9 mouse cellular contexts compared by ENCODE assay signal in genomic region chr6:114876546-114876945, GRCm38 (mm10).
DNase-seq lines count a peak whose midpoint lies in the region; ATAC-seq lines count a peak whose summit lies in the region.
"Had no signal": no experiment of that assay in that cellular context is flagged by ENCODE, and none has a peak within 500 bp of the region (broad histone marks: within the 10 kb centered on the region; RNA-seq: fewer than 3 reads in every experiment).

No protein-coding gene starts in this region.

- no peak for ATAC-seq in heart, embryonic 11.5 days (replicated peaks; ENCODE audit: insufficient number of reproducible peaks, low FRiP score, low TSS enrichment)
- ATAC-seq in embryonic facial prominence, embryonic 11.5 days (replicated peaks; ENCODE audit: insufficient number of reproducible peaks, low FRiP score, low TSS enrichment, low read depth) = no peak
- no peak for ATAC-seq in intestine, embryonic 14.5 days (replicated peaks; ENCODE audit: low FRiP score, low TSS enrichment, low read depth)
- no peak for ATAC-seq in liver, embryonic 16.5 days (ENCODE audit: low read depth)
- ATAC-seq in cerebellum, adult (ENCODE audit: insufficient number of reproducible peaks, low FRiP score, low TSS enrichment) = no peak

- no peak overlapping the region for H3K4me2 ChIP-seq in heart, embryonic 11.5 days
- H3K4me2 ChIP-seq in embryonic facial prominence, embryonic 11.5 days (ENCODE audit: low read depth, low read length) = no peak overlapping the region
- H3K4me2 ChIP-seq in intestine, embryonic 14.5 days (ENCODE audit: low read length) = no peak overlapping the region
- no peak overlapping the region for H3K4me2 ChIP-seq in liver, embryonic 16.5 days (ENCODE audit: low read depth, low read length)

- no peak for DNase-seq in heart, adult 18-20 months
- no peak for DNase-seq in embryonic facial prominence, embryonic 11.5 days (ENCODE audit: low spot score)
- no peak for DNase-seq in intestine, embryonic 14.5 days (ENCODE audit: low spot score)
- DNase-seq in cerebellum, adult 11 months = no peak
- DNase-seq in left cerebral cortex, adult 9 months (ENCODE audit: low spot score in 2 of 2) = no peak

- no peaks in the 10 kb centered on the region for H3K36me3 ChIP-seq in heart, embryonic 11.5 days (ENCODE audit: control insufficient read depth, insufficient read depth, low read length)
- no peaks in the 10 kb centered on the region for H3K36me3 ChIP-seq in embryonic facial prominence, embryonic 11.5 days (replicated peaks; ENCODE audit: control insufficient read depth, insufficient read depth, low read depth, low read length)
- H3K36me3 ChIP-seq in intestine, embryonic 14.5 days (ENCODE audit: control insufficient read depth, insufficient read depth, low read length) = 0 out of 2 replicates have a peak, but pooled peaks cover 2% of the 10 kb centered on the region
- no peaks in the 10 kb centered on the region for H3K36me3 ChIP-seq in liver, embryonic 16.5 days (ENCODE audit: control insufficient read depth, insufficient read depth)

- no peaks in the 10 kb centered on the region for H3K9me3 ChIP-seq in heart, embryonic 11.5 days (replicated peaks; ENCODE audit: control insufficient read depth, low read length)
- H3K9me3 ChIP-seq in embryonic facial prominence, embryonic 11.5 days (replicated peaks; ENCODE audit: control insufficient read depth, low read length) = no peaks in the 10 kb centered on the region
- no peaks in the 10 kb centered on the region for H3K9me3 ChIP-seq in intestine, embryonic 14.5 days (ENCODE audit: control insufficient read depth, low read length)
- H3K9me3 ChIP-seq in liver, embryonic 16.5 days (replicated peaks; ENCODE audit: control insufficient read depth, low read length) = no peaks in the 10 kb centered on the region

- 77% methylated on average over 6 of the region's 6 CpGs for WGBS in heart, embryonic 11.5 days (ENCODE audit: insufficient replicate concordance)
- 75% methylated on average over 6 of the region's 6 CpGs for WGBS in embryonic facial prominence, embryonic 11.5 days
- WGBS in intestine, embryonic 14.5 days = 61% methylated on average over 6 of the region's 6 CpGs
- WGBS in liver, embryonic 16.5 days (ENCODE audit: insufficient replicate concordance) = 64% methylated on average over 6 of the region's 6 CpGs

- H3K4me3 ChIP-seq in heart, embryonic 11.5 days (ENCODE audit: low read depth, low read length) = no peak overlapping the region
- no peak overlapping the region for H3K4me3 ChIP-seq in embryonic facial prominence, embryonic 11.5 days (ENCODE audit: low read depth, low read length)
- H3K4me3 ChIP-seq in intestine, embryonic 14.5 days (ENCODE audit: low read depth, low read length) = no peak overlapping the region
- no peak overlapping the region for H3K4me3 ChIP-seq in liver, embryonic 16.5 days (ENCODE audit: low read depth, low read length)
- H3K4me3 ChIP-seq: erythroblast, embryonic 14.5 days had no signal

- peaks cover 86% of the 10 kb centered on the region for H3K4me1 ChIP-seq in heart, embryonic 11.5 days (ENCODE audit: control insufficient read depth, insufficient read depth, low read length)
- peaks cover 30% of the 10 kb centered on the region for H3K4me1 ChIP-seq in embryonic facial prominence, embryonic 11.5 days (ENCODE audit: control insufficient read depth, insufficient read depth, low read length)
- peaks cover 78% of the 10 kb centered on the region for H3K4me1 ChIP-seq in intestine, embryonic 14.5 days (replicated peaks; ENCODE audit: control insufficient read depth, insufficient read depth, low read length)
- H3K4me1 ChIP-seq in liver, embryonic 16.5 days (ENCODE audit: control insufficient read depth, low read depth, low read length) = peaks cover 78% of the 10 kb centered on the region

- no peaks in the 10 kb centered on the region for H3K27me3 ChIP-seq in heart, embryonic 11.5 days (ENCODE audit: control insufficient read depth, insufficient read depth, low read length)
- H3K27me3 ChIP-seq in embryonic facial prominence, embryonic 11.5 days (ENCODE audit: control insufficient read depth, insufficient read depth, low read length) = no peaks in the 10 kb centered on the region
- no peaks in the 10 kb centered on the region for H3K27me3 ChIP-seq in intestine, embryonic 14.5 days (replicated peaks; ENCODE audit: control insufficient read depth, insufficient read depth, low read length)
- H3K27me3 ChIP-seq in liver, embryonic 16.5 days (ENCODE audit: control insufficient read depth, insufficient read depth, low read depth, low read length) = no peaks in the 10 kb centered on the region

- H3K27ac ChIP-seq in heart, embryonic 11.5 days (ENCODE audit: low read depth, low read length) = peak overlapping the region; percentile 96; the same call in 1 of the 2 replicates
- peak overlapping the region; percentile 56; the same call in 1 of the 2 replicates for H3K27ac ChIP-seq in embryonic facial prominence, embryonic 11.5 days (replicated peaks; ENCODE audit: low read depth, low read length)
- H3K27ac ChIP-seq in intestine, embryonic 14.5 days (ENCODE audit: low read depth) = peak overlapping the region; percentile 97; the same call in 1 of the 2 replicates
- H3K27ac ChIP-seq in liver, embryonic 16.5 days (ENCODE audit: low read length) = peak overlapping the region; percentile 13

- H3K9ac ChIP-seq in heart, embryonic 11.5 days (ENCODE audit: low read depth, low read length) = no peak overlapping the region
- 0 out of 2 replicates have a peak overlapping the region, but pooled peaks have one; percentile 4 for H3K9ac ChIP-seq in embryonic facial prominence, embryonic 11.5 days (replicated peaks; ENCODE audit: low read length)
- no peak overlapping the region for H3K9ac ChIP-seq in intestine, embryonic 14.5 days (ENCODE audit: low read length)
- no peak overlapping the region for H3K9ac ChIP-seq in liver, embryonic 16.5 days (ENCODE audit: low read depth, low read length)

Comparison
In these comparisons a context has a peak if more than half of its experiments do, and no peak if none do; other contexts are left out.
1. H3K27ac ChIP-seq: peak in every context shown above with its lines; median percentile 97 in intestine, embryonic 14.5 days; 96 in heart, embryonic 11.5 days; 56 in embryonic facial prominence, embryonic 11.5 days; 13 in liver, embryonic 16.5 days.